Mouse (Mus musculus) CH12.LX (cell line): Measurements from ENCODE around the gene Adgrg6. TPM values are rescaled to one million over a fixed set of nuclear protein-coding genes. Genes with fewer than 3 reads are reported as not detected.

Experiments
- DNase-seq: peaks from one replicate; pipeline ENCODE4 v3.0.0-alpha.2; 2013; ENCODE audit errors: extremely low read depth
- H3K27ac ChIP-seq: 2 replicates; pipeline ENCODE4 v1.5.1; 2012; ENCODE audit warnings: low read depth, mild to moderate bottlenecking, control low read depth, moderate library complexity; ENCODE audit not compliant: insufficient read depth
- H3K27me3 ChIP-seq: replicated peaks from 2 replicates; pipeline ENCODE3; 2012; ENCODE audit warnings: inconsistent platforms
- H3K36me3 ChIP-seq, 2 experiments: replicated peaks in 1 of 2; 2 replicates each; pipeline versions ENCODE3 to v1.6.1; 2012; ENCODE audit warnings: inconsistent platforms in 1 of 2, low read length in 1 of 2, mild to moderate bottlenecking in 1 of 2, mixed read lengths in 1 of 2, moderate library complexity in 1 of 2; ENCODE audit not compliant: control insufficient read depth in 1 of 2, insufficient read depth in 1 of 2
- H3K4me1 ChIP-seq, 2 experiments: 2 replicates each; pipeline ENCODE4 v1.6.1; 2012; ENCODE audit warnings: inconsistent platforms in 1 of 2, moderate library complexity in 1 of 2; ENCODE audit not compliant: insufficient read depth in 2 of 2, control insufficient read depth in 1 of 2
- H3K4me2 ChIP-seq: 2 replicates; pipeline ENCODE4 v1.6.1; 2012; ENCODE audit warnings: low read depth, mild to moderate bottlenecking, control low read depth; ENCODE audit not compliant: poor library complexity, insufficient read depth, severe bottlenecking
- H3K4me3 ChIP-seq, 3 experiments: fragments of 150-350 bp in 1 of 3; sonication (generic) in 1 of 3; replicated peaks in 1 of 3; 2 replicates each; pipeline versions ENCODE3 to v1.5.1; 2011 to 2012; ENCODE audit warnings: low read depth in 2 of 3, low read length in 2 of 3, mild to moderate bottlenecking in 2 of 3, moderate library complexity in 2 of 3, control low read depth in 1 of 3, improper control_type of control experiment in 1 of 3, inconsistent platforms in 1 of 3, mixed read lengths in 1 of 3; ENCODE audit not compliant: poor library complexity in 1 of 3
- H3K79me2 ChIP-seq: replicated peaks from 2 replicates; pipeline ENCODE4 v1.6.1; 2012; ENCODE audit warnings: mild to moderate bottlenecking, moderate library complexity; ENCODE audit not compliant: control insufficient read depth, poor library complexity, insufficient read depth, severe bottlenecking; ENCODE audit errors: extremely low read depth
- H3K9ac ChIP-seq: 2 replicates; pipeline ENCODE4 v1.6.1; 2012; ENCODE audit warnings: low read depth, mild to moderate bottlenecking, control low read depth, moderate library complexity; ENCODE audit not compliant: insufficient read depth
- H3K9me3 ChIP-seq: replicated peaks from 2 replicates; pipeline ENCODE3; 2012; ENCODE audit warnings: low read length, inconsistent platforms, mixed read lengths
- BHLHE40 ChIP-seq: IDR thresholded peaks from 2 replicates; pipeline ENCODE4 v1.6.1; 2011; ENCODE audit warnings: mild to moderate bottlenecking, low read depth, low read length, improper control_type of control experiment
- CHD1 ChIP-seq: IDR thresholded peaks from 2 replicates; pipeline ENCODE4 v1.6.1; 2012; ENCODE audit warnings: low read depth, low read length, improper control_type of control experiment, inconsistent platforms
- CHD2 ChIP-seq: IDR thresholded peaks from 2 replicates; pipeline ENCODE4 v1.6.1; 2011; ENCODE audit warnings: low read length, improper control_type of control experiment
- E2F4 ChIP-seq: IDR thresholded peaks from 2 replicates; pipeline ENCODE4 v1.6.1; 2011; ENCODE audit warnings: low read depth, low read length, improper control_type of control experiment; ENCODE audit not compliant: insufficient replicate concordance
- ELF1 ChIP-seq: IDR thresholded peaks from 2 replicates; pipeline ENCODE4 v1.6.1; 2014; ENCODE audit warnings: low read depth, mild to moderate bottlenecking, inconsistent platforms, low read length, improper control_type of control experiment
- EP300 ChIP-seq: IDR thresholded peaks from 2 replicates; pipeline ENCODE4 v1.6.1; 2011; ENCODE audit warnings: low read length, improper control_type of control experiment
- ETS1 ChIP-seq: conservative IDR thresholded peaks from 2 replicates; pipeline ENCODE4 v1.6.1; 2012; ENCODE audit warnings: low read depth, mild to moderate bottlenecking, inconsistent platforms, low read length, improper control_type of control experiment, moderate library complexity
- GABPA ChIP-seq: IDR thresholded peaks from 2 replicates; pipeline ENCODE4 v1.6.1; 2012; ENCODE audit warnings: low read depth, low read length, improper control_type of control experiment, inconsistent platforms; ENCODE audit not compliant: insufficient replicate concordance
- JUN ChIP-seq: IDR thresholded peaks from 2 replicates; pipeline ENCODE4 v1.6.1; 2011; ENCODE audit warnings: low read depth, mild to moderate bottlenecking, low read length, improper control_type of control experiment, moderate library complexity; ENCODE audit not compliant: insufficient read depth
- JUND ChIP-seq: conservative IDR thresholded peaks from 2 replicates; pipeline ENCODE4 v1.6.1; 2011; ENCODE audit warnings: low read depth, low read length, improper control_type of control experiment
- MAX ChIP-seq: IDR thresholded peaks from 2 replicates; pipeline ENCODE4 v1.6.1; 2011; ENCODE audit warnings: low read length, improper control_type of control experiment
- MAZ ChIP-seq: IDR thresholded peaks from 2 replicates; pipeline ENCODE4 v1.6.1; 2012; ENCODE audit warnings: low read depth, mild to moderate bottlenecking, inconsistent platforms, low read length, improper control_type of control experiment, moderate library complexity
- MXI1 ChIP-seq: IDR thresholded peaks from 2 replicates; pipeline ENCODE4 v1.6.1; 2011; ENCODE audit warnings: mild to moderate bottlenecking, low read depth, low read length, improper control_type of control experiment
- MYC ChIP-seq: IDR thresholded peaks from 2 replicates; pipeline ENCODE4 v1.6.1; 2011; ENCODE audit warnings: low read depth, mild to moderate bottlenecking, improper control_type of control experiment, low read length
- NELFE ChIP-seq: IDR thresholded peaks from 2 replicates; pipeline ENCODE4 v1.6.1; 2011; ENCODE audit warnings: low read depth, low read length, improper control_type of control experiment
- PAX5 ChIP-seq: IDR thresholded peaks from 2 replicates; pipeline ENCODE4 v1.6.1; 2012; ENCODE audit warnings: low read length, inconsistent platforms, mixed read lengths
- POLR2A ChIP-seq: IDR thresholded peaks from 2 replicates; pipeline ENCODE4 v1.6.1; 2011; ENCODE audit warnings: low read depth, mild to moderate bottlenecking, improper control_type of control experiment, low read length
- POLR2AphosphoS2 ChIP-seq: IDR thresholded peaks from 2 replicates; pipeline ENCODE4 v1.6.1; 2011; ENCODE audit warnings: low read depth, low read length, improper control_type of control experiment
- RAD21 ChIP-seq: IDR thresholded peaks from 2 replicates; pipeline ENCODE4 v1.6.1; 2011; ENCODE audit warnings: low read depth, mild to moderate bottlenecking, low read length, improper control_type of control experiment, moderate library complexity
- TCF12 ChIP-seq: IDR thresholded peaks from 2 replicates; pipeline ENCODE4 v1.6.1; 2014; ENCODE audit warnings: low read depth, mild to moderate bottlenecking, inconsistent platforms, low read length, improper control_type of control experiment
- UBTF ChIP-seq: IDR thresholded peaks from 2 replicates; pipeline ENCODE4 v1.6.1; 2012; ENCODE audit warnings: low read depth, mild to moderate bottlenecking, inconsistent platforms, low read length, improper control_type of control experiment, moderate library complexity
- USF2 ChIP-seq: conservative IDR thresholded peaks from 2 replicates; pipeline ENCODE4 v1.6.1; 2011; ENCODE audit warnings: low read depth, low read length, improper control_type of control experiment
- ZC3H11A ChIP-seq: IDR thresholded peaks from 2 replicates; pipeline ENCODE4 v1.6.1; 2012; ENCODE audit warnings: low read depth, mild to moderate bottlenecking, inconsistent platforms, low read length, improper control_type of control experiment
- ZKSCAN1 ChIP-seq: IDR thresholded peaks from 2 replicates; pipeline ENCODE4 v1.6.1; 2012; ENCODE audit warnings: low read depth, inconsistent platforms, low read length, improper control_type of control experiment, borderline replicate concordance
- ZNF384 ChIP-seq: IDR thresholded peaks from 2 replicates; pipeline ENCODE4 v1.6.1; 2012; ENCODE audit warnings: low read depth, low read length, improper control_type of control experiment, inconsistent platforms
- dilution Hi-C: fragments of 300-500 bp; cut with MboI; formaldehyde crosslinking; loops from 2 replicates; pipeline ENCODE4 v1.14.3; 2020; ENCODE audit warnings: low sequenced_read_pairs; ENCODE audit not compliant: extremely low pct_unique_long_range_greater_than_20kb, extremely low pct_ligation_motif_present
- in situ Hi-C: fragments of 300-500 bp; cut with MboI; formaldehyde crosslinking; loops from 3 replicates; pipeline ENCODE4 v1.14.3; 2019; ENCODE audit warnings: low sequenced_read_pairs, low pct_ligation_motif_present, low pct_unique_long_range_greater_than_20kb, mixed read lengths
- polyA plus RNA-seq: library from polyadenylated mRNA; unstranded; fragments of >175 nt; gene quantifications from 2 replicates; pipeline ENCODE4 v1.2.1, GENCODE M21; 2012; ENCODE audit warnings: low read depth; ENCODE audit not compliant: insufficient read length
- total RNA-seq, 2 experiments: library from RNA; depleted of rRNA; stranded (reverse); fragments of 300-350 nt in 1 of 2; fragments of >200 nt in 1 of 2; gene quantifications; 2 replicates each; pipeline ENCODE4 v1.2.3; 2012 to 2014

Gene Adgrg6
- total and polyA plus RNA-seq, 3 experiments: not detected

GRCm38 (mm10) chr10:14471039-14471550, 74.4 kb downstream of the Adgrg6 start:
- dilution Hi-C loops: no loop called here
- TF ChIP-seq NELFE (no peak), ETS1 (no peak), MXI1 (no peak), E2F4 (no peak), RAD21 (no peak), ELF1 (no peak), CHD2 (no peak), MYC (no peak), EP300 (no peak), USF2 (no peak), TCF12 (no peak), POLR2AphosphoS2 (no peak)
- no peak overlapping the region for H3K27ac ChIP-seq

GRCm38 (mm10) chr10:14468623-14469022, 76.8 kb downstream of the Adgrg6 start:
- Histone ChIP-seq H3K4me3 (no peak overlapping the region), H3K9ac (no peak overlapping the region), H3K4me1 (no peaks in the 10 kb centered on the region), H3K79me2 (no peaks in the 10 kb centered on the region), H3K27ac (no peak overlapping the region), H3K27me3 (no peaks in the 10 kb centered on the region), H3K9me3 (no peaks in the 10 kb centered on the region), H3K4me2 (no peak overlapping the region), H3K36me3 (no peaks in the 10 kb centered on the region)
- dilution Hi-C loops (no loop called here), in situ Hi-C loops (no loop called here)
- no peak for TF ChIP-seq MXI1
- DNase-seq: no peak

More at GRCm38 (mm10) chr10:14471039-14471550, 74.4 kb downstream of the Adgrg6 start:
- H3K4me2 ChIP-seq: no peak overlapping the region
- no peak for DNase-seq
- no peaks in the 10 kb centered on the region for H3K36me3 ChIP-seq
- in situ Hi-C loops: no loop called here
- no peaks in the 10 kb centered on the region for H3K79me2 ChIP-seq
- no peaks in the 10 kb centered on the region for H3K9me3 ChIP-seq
- H3K9ac ChIP-seq: no peak overlapping the region
- peaks cover 10 to 15% of the 10 kb centered on the region in 2 experiments for H3K4me1 ChIP-seq
- no peak overlapping the region for H3K4me3 ChIP-seq
- no peaks in the 10 kb centered on the region for H3K27me3 ChIP-seq

GRCm38 (mm10) chr10:14463796-14464511, 81.5 kb downstream of the Adgrg6 start:
- no peak overlapping the region for H3K4me3 ChIP-seq
- H3K4me2 ChIP-seq: no peak overlapping the region
- no peaks in the 10 kb centered on the region for H3K79me2 ChIP-seq
- in situ Hi-C loops (no loop called here), dilution Hi-C loops (no loop called here)
- H3K4me1 ChIP-seq: peaks cover 0 to 10% of the 10 kb centered on the region in 2 experiments; a peak in 2 of 4 replicates
- H3K27me3 ChIP-seq: no peaks in the 10 kb centered on the region
- no peaks in the 10 kb centered on the region for H3K36me3 ChIP-seq
- TF ChIP-seq GABPA (no peak), BHLHE40 (no peak), MYC (no peak), E2F4 (no peak), ZC3H11A (no peak), ZKSCAN1 (no peak), ZNF384 (no peak), TCF12 (no peak), PAX5 (no peak), MXI1 (no peak), NELFE (no peak), UBTF (no peak), POLR2A (no peak), JUND (no peak), ELF1 (no peak), CHD1 (no peak), JUN (no peak), MAZ (no peak), MAX (no peak)
- no peak overlapping the region for H3K9ac ChIP-seq
- H3K27ac ChIP-seq: no peak overlapping the region
- no peaks in the 10 kb centered on the region for H3K9me3 ChIP-seq
- no peak for DNase-seq
